Mouse (Mus musculus) olfactory bulb, adult 2 months (tissue): ENCODE measurements around the gene Lgi4. TPM values are rescaled to one million over a fixed set of nuclear protein-coding genes. Genes with fewer than 3 reads are reported as not detected.

Source experiments
- H3K27ac ChIP-seq: fragments of 200-500 bp; 2 replicates; pipeline ENCODE4 v1.5.1; 2012; ENCODE audit warnings: low read depth, low read length; ENCODE audit not compliant: insufficient read depth
- H3K4me1 ChIP-seq: fragments of 200-500 bp; 2 replicates; pipeline ENCODE4 v1.6.1; 2012; ENCODE audit warnings: low read length; ENCODE audit not compliant: control insufficient read depth, insufficient read depth
- H3K4me3 ChIP-seq: fragments of 200-500 bp; 2 replicates; pipeline ENCODE4 v1.5.1; 2012; ENCODE audit warnings: mild to moderate bottlenecking, low read depth, low read length, moderate library complexity; ENCODE audit not compliant: insufficient read depth
- CTCF ChIP-seq: fragments of 200-500 bp; IDR thresholded peaks from 2 replicates; pipeline ENCODE4 v1.5.1; 2012; ENCODE audit warnings: low read depth, mild to moderate bottlenecking, low read length, moderate library complexity; ENCODE audit not compliant: insufficient read depth
- POLR2A ChIP-seq: fragments of 200-500 bp; IDR thresholded peaks from 2 replicates; pipeline ENCODE4 v1.6.1; 2012; ENCODE audit warnings: mild to moderate bottlenecking, low read depth, low read length, moderate library complexity; ENCODE audit not compliant: insufficient read depth
- WGBS: fragments of 180-500 bp; shearing (Covaris S2); methylation state at CpG from one replicate; pipeline ENCODE4 v1.1.7; 2018; 5-methylcytosine and 5-hydroxymethylcytosine counted together
- polyA plus RNA-seq: library from polyadenylated mRNA; stranded (reverse); fragments of >200 nt; gene quantifications from 2 replicates; pipeline ENCODE4 v1.2.4, GENCODE M21; 2012; ENCODE audit warnings: low replicate concordance; ENCODE audit not compliant: missing spikeins, insufficient read depth, insufficient read length

Gene Lgi4
- polyA plus RNA-seq, 1 experiment: not detected

- peaks cover 4% of the 10 kb centered on the region; the same call in 1 of the 2 replicates for H3K4me1 ChIP-seq
- WGBS: 91% methylated on average over 11 of the region's 11 CpGs
- H3K4me3 ChIP-seq: no peak overlapping the region
- no peak overlapping the region for H3K27ac ChIP-seq
- no peak for TF ChIP-seq CTCF
- no peak for TF ChIP-seq POLR2A
Measured at GRCm38 (mm10) chr7:31107781-31108180, 48.6 kb downstream of the Lgi4 start.

GRCm38 (mm10) chr7:31109091-31109490 is 49.9 kb downstream of the Lgi4 start:
- 40% methylated on average over 7 of the region's 7 CpGs for WGBS
- TF ChIP-seq POLR2A: no peak
- TF ChIP-seq CTCF: no peak
- Histone ChIP-seq H3K27ac (no peak overlapping the region), H3K4me1 (peaks cover 4% of the 10 kb centered on the region; the same call in 1 of the 2 replicates), H3K4me3 (no peak overlapping the region)

DNA sequence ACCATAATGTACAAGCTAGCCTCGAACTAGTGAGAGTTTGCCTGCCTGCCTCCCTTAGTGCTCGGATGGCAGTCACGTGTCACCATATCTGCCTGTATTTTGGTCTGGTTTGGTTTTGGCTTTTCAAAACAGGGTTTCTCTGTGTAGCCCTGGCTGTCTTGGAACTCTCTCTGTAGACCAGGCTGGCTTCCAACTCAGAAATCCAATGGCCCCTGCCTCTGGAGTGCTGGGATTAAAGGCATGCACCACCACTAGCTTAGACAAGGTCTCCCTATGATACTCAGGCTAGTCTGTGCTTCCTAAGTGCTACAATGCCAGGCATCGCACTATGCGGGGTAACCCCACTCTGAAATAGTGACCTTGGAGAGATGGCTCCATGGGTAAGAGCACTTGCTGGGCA is 50.7 kb downstream of the Lgi4 start:
- TF ChIP-seq POLR2A (no peak), CTCF (no peak)
- WGBS: 88% methylated on average over 5 of the region's 5 CpGs
- Histone ChIP-seq H3K4me3 (no peak overlapping the region), H3K27ac (no peak overlapping the region), H3K4me1 (peaks cover 4% of the 10 kb centered on the region; the same call in 1 of the 2 replicates)

DNA sequence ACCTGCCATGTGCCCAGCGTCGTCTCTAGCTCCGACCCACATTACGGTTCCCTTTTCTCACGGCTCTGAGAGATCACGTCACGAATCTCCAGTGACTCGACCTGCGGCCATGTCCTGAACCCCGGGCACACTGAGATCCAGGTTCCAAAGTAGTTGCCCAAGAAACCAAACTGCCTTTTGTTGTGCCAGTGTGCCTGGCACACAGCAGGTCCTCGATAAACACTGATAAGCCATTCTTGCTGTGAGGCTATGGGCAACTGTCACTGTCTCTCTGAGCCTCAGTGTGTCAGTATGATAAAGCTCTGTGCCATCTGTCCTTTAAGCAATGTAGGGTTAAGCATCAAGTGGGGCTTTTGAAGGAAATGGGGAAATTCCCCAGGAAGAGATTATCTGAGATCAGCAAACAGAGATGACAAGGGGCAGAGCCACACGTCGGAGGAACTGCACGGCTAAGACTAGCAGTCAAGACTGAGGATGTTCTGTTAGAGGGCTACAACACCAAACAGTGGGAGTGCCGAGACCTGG is 51.8 kb downstream of the Lgi4 start:
- no peak overlapping the region for H3K4me3 ChIP-seq
- peaks cover 7% of the 10 kb centered on the region for H3K4me1 ChIP-seq
- TF ChIP-seq POLR2A (no peak), CTCF (no peak)
- H3K27ac ChIP-seq: no peak overlapping the region
- WGBS: 89% methylated on average over 15 of the region's 15 CpGs

DNA sequence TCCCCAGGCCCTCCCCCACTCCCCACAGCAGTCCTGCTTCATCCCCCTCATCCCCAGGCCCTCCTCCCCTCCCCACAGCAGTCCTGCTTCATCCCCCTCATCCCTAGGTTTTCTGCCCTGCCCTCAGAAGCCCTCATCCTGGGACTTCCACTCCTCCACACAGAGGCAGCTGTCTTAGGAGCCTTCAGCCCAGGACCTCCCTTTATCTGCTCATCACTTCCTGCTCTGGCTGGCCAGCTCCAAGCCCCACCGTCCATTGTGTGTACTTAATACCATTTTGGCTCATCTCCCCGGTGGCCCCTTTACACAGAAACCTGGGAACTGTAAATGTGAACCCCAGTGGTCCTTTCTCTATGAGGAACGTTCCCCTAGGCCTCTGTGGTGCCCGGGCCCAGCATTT is 52.9 kb downstream of the Lgi4 start:
- no peak overlapping the region for H3K4me3 ChIP-seq
- no peak for TF ChIP-seq POLR2A
- no peak for TF ChIP-seq CTCF
- H3K4me1 ChIP-seq: peaks cover 7% of the 10 kb centered on the region
- H3K27ac ChIP-seq: no peak overlapping the region
- WGBS: 59% methylated on average over 4 of the region's 4 CpGs

- over 99% methylated on average over 6 of the region's 6 CpGs for WGBS
- Histone ChIP-seq H3K4me1 (peaks cover 11% of the 10 kb centered on the region), H3K4me3 (no peak overlapping the region), H3K27ac (no peak overlapping the region)
- no peak for TF ChIP-seq CTCF
- no peak for TF ChIP-seq POLR2A
Measured at GRCm38 (mm10) chr7:31113800-31114199, 54.7 kb downstream of the Lgi4 start.

- Histone ChIP-seq H3K27ac (no peak overlapping the region), H3K4me1 (peaks cover 11% of the 10 kb centered on the region), H3K4me3 (no peak overlapping the region)
- 83% methylated on average over 10 of the region's 10 CpGs for WGBS
- TF ChIP-seq CTCF (0 out of 2 replicates have a peak, but pooled peaks have one; percentile 20), POLR2A (no peak)
Measured at GRCm38 (mm10) chr7:31114646-31115045, 55.5 kb downstream of the Lgi4 start.

DNA sequence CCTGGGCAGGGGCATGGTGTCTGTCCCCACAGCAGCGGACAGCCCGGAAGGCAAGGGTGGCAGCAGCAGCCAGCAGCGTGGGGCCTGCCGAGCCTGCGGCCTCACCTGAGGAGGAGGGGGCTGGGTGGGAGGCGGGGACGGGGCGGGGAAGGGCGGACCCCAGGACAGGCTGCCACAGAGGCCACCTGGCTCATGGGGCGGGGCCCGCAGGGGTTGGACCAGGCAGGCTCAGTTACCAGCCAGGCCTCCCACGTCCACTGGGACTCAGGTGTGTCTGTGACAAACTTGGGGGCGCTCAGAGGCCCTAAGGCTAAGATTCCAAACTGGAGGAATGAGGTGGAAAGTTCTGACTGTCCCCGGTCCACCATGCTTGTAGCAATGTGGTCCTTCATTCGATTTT is 56.0 kb downstream of the Lgi4 start, which contains the start of gene Hpn:
TSS of gene Hpn (minus strand) at position 109 of the 400 bp plus-strand sequence.
- WGBS: 51% methylated on average over 15 of the region's 15 CpGs
- Histone ChIP-seq H3K4me1 (peaks cover 11% of the 10 kb centered on the region), H3K27ac (no peak within 1 kb of the TSS), H3K4me3 (no peak within 1 kb of the TSS)
- TF ChIP-seq POLR2A (no peak), CTCF (no peak)

GRCm38 (mm10) chr7:31115587-31116043 is 56.5 kb downstream of the Lgi4 start:
- TF ChIP-seq POLR2A (no peak), CTCF (no peak)
- Histone ChIP-seq H3K4me1 (peaks cover 11% of the 10 kb centered on the region), H3K27ac (no peak overlapping the region), H3K4me3 (no peak overlapping the region)
- 58% methylated on average over 17 of the region's 17 CpGs for WGBS

GRCm38 (mm10) chr7:31116721-31117145 is 57.6 kb downstream of the Lgi4 start:
- TF ChIP-seq POLR2A: no peak
- no peak overlapping the region for H3K27ac ChIP-seq
- WGBS: 72% methylated on average over 16 of the region's 16 CpGs
- H3K4me3 ChIP-seq: no peak overlapping the region
- peaks cover 11% of the 10 kb centered on the region for H3K4me1 ChIP-seq
